Comparison of ENCODE assay signal across 15 mouse cellular contexts in the genomic region with DNA sequence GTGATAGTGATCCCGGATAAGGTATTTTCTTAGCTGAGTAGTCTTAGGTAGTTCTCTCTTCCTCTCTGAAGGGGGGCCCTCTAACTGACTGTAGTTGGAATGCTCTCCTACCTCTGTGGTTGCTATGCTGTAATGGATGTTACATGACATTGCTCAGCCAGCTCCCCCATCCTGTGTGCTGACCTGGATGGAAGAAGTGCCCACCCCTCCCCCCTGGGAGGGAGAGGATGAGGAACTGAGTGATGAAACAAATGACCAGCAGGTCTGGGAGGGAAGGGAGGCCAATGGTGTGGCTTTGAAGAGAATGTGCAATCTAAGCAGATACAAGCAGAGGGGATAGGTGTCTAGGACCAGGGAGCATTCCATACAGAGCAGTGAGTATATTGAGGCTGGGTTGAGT.
"Had no signal": no experiment of that assay in that cellular context is flagged by ENCODE, and none has a peak within 500 bp of the region (broad histone marks: within the 10 kb centered on the region; RNA-seq: fewer than 3 reads in every experiment).

No protein-coding gene starts in this region.

- ATAC-seq: midbrain, embryonic 15.5 days had no signal

- DNase-seq: kidney, adult 11 months; kidney, adult 9 months; kidney, postnatal 36 days; layer of hippocampus, adult 9-11 months; layer of hippocampus, postnatal 36 days; lung, adult 18-20 months; right cerebral cortex, adult 18-20 months; right cerebral cortex, postnatal 25 days; thymus, adult 18-20 months; thymus, postnatal 14 days had no signal

- H3K27me3 ChIP-seq: limb, embryonic 15.5 days; midbrain, embryonic 15.5 days; neural tube, embryonic 13.5 days had no signal

- H3K4me3 ChIP-seq: limb, embryonic 15.5 days; midbrain, embryonic 15.5 days; neural tube, embryonic 13.5 days had no signal

- H3K9ac ChIP-seq: limb, embryonic 15.5 days; midbrain, embryonic 15.5 days; neural tube, embryonic 13.5 days had no signal

- H3K4me2 ChIP-seq: limb, embryonic 15.5 days; midbrain, embryonic 11.5 days; midbrain, embryonic 15.5 days; neural tube, embryonic 13.5 days had no signal

- H3K4me1 ChIP-seq: midbrain, embryonic 15.5 days; neural tube, embryonic 13.5 days had no signal

- H3K27ac ChIP-seq: kidney, postnatal 0 days; limb, embryonic 15.5 days; midbrain, embryonic 15.5 days; neural tube, embryonic 13.5 days had no signal

- H3K9me3 ChIP-seq: limb, embryonic 15.5 days; midbrain, embryonic 15.5 days; neural tube, embryonic 13.5 days had no signal

- H3K36me3 ChIP-seq: midbrain, embryonic 15.5 days; neural tube, embryonic 13.5 days had no signal
